Mouse (Mus musculus) ovary, postnatal 10 days (tissue): Measurements from ENCODE around the gene Prkca.

Experiments
- DNase-seq: peaks from one replicate; pipeline ENCODE4 v3.0.0; 2022; ENCODE audit warnings: low spot score

Gene Prkca

DNA sequence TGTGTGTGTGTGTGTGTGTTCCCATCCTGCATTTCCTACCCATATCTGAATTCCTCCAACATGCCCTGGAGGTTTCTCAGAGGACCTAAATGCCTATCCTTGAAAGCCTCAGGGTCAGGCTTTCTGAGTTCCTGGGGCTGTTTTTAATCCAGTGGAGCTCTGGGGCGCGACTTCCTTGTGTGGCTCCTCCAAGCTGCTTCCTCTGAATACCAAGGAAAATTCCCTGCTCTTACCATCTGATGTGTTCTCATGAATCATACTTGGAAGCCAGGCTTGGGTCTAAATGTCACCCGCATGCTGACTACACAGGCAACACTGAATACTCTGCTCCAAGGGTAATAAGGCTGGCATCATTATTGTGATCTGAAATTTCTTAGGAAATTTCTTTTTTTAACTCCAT lies 279.3 kb downstream of the Prkca start:
- no peak for DNase-seq

DNA sequence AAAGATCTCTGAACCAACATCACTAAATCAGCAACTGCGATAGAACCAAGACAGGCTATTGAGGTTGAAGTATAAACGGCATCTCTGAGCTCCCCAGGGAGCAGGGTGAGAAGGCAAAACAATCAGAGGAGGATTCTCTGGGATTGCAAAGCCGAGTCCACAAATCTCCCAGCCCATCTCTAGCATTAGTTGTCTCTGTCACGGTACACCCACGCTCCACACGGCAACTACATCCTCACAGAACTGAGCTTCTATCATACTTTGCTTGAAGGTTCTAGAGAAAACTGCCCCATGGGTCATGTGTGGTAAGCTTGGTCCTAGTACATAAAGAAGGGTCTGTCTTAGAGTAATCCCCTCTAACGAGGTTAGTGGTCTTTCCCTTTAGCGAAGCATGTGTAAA lies 280.6 kb downstream of the Prkca start:
- DNase-seq, result no peak

DNA sequence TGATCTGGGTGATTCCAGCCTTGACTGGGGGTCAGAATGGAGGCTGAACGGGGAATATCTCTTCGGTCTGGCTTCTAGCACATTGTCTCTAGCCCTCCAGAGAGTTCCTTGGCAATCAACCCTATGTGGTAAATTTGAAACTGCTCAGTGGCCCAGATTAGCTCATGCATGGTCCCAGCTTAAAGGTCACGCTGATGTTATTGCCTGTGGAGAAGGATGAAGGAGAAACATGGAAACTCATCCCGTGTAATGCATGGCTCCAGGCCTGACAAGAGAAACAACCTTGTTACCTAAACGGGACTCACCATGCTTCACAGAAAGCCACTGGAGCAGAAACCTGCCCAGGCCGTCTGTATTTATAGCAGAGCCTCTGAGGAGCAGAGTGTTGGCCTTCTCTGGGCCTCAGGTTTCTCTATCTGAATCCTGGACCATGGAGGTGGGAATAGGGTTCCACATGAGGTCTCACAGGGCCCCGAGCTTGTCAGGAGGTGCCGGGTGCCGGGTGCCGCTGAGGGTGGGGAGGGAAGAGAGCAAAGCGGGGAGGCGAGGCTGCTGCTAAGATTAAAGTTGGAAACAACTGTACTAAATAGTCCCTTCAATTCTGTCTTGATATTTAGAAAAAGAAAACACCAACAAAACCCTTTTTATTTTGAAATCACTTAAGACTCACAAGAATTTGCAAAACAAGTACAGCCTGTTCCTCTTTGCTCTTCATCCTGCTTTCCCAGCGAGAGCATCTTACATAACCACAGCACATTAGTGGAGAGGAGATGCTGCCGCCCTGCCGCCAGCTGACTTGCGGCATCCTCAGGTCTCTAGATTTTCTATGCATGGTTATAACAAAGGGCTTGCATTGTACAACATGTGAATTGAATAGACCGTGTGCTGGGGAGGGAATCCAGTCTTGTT lies 281.9 kb downstream of the Prkca start:
- no peak for DNase-seq

DNA sequence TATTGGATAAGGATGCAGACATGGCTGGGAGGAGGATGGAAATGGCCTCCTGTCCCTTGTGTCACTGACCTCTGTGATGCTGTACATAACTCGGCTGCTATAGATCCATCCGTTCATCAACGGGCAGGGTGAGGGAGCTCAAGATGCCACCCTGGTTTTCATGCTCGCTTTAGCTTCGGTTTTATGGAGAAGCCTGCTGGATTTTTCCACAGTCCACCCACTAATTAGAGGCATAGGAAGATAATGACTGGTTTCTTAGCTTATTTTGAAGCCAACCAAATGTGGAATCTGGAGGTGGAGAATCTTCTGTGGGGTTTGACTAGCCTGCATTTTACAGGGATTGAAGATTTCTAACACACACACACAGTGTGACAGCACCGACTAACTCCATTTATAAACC lies 286.6 kb downstream of the Prkca start:
- DNase-seq, result no peak

DNA sequence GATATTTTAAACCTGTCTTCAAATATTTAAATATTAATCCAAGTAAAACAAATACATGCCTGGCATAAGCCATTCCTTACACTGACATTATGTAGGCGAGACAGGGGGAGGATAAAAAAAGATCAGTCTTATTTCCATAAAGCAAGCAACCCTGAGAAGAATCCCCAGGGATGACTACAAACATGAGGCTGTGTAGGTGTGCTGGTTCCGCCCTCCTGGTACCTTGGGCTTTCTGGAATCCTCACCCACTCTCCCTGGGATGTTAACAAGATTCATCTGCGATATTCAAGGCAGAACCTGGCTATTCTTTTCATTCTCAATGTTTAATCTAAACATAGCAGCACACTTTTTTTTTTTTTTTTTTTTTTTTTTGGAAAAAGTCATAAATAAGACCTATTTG lies 289.1 kb downstream of the Prkca start:
- DNase-seq, result no peak

DNA sequence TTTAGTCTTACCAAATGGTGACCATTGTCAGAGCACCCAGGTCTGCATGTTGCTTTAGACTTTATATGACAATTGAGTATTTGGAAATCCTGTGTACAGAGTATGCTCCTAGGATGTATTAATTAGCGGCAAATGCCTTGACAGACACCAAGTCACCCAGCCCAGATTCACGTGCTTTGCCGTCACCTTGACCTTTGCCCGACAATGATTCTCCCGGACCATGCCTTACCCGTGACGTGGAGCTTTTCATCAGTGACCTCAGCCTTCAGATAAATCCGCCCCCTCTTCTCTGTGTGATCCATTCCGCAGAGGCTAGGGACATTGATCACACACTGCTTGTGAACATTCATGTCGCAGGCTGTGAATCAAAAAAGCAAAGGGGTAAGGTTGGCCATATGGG lies 290.0 kb downstream of the Prkca start:
- DNase-seq, result no peak

DNA sequence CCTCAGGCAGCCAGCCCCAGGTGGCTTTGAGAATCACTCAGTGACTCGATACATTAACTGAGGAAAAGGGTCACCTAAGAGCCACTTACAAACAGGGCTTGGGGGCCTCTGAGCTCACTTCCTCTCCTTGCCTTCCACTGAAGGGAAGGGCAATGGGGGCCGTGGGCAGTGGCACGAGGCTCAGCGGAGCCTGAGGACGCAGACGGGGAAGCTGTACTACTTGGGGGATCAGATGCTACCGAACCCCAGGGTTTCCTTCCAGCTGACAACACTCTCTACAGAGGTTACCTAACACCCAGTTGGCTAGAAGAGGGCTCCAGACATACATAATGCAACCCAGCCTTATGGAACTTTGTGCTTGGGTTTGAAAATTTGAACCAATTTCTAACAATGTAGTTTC lies 302.1 kb downstream of the Prkca start:
- DNase-seq, result no peak

DNA sequence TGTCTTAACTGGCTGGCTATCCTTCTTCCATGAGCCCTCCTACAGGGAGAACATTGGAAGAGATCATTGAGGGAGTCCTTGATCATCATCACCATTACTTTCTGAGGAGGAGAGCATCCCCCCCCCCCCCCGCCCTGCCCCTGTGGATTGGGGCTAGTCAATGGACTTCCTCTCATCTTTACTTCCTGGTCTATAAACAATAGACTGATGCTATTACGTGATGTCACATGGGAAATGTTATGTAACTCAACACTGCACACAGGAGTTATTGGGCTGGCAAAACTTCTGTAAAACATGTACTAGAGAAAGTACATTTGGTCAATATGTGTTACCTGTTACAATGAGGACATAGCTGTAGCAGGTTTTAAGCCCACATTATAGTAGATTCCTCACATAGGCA lies 302.9 kb downstream of the Prkca start:
- DNase-seq, result no peak

DNA sequence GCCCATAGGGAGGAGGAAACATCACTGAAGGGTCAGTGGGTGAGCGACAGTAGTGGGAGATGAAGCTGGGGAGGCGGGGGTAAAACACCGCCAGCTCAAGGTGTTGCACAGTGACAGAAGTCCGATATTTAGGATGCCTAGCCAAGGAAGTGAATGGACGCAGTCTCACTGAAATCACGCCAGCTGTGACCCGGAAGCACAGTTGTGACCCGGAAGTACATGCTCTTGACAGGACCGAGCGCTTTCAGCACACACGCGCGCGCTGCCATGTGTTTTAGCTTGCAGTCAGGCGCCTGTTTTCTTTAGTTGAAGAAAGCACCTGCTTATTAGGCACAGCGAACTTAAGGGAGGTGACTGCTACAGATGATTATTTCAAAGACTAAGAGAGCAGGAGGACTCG lies 304.0 kb downstream of the Prkca start:
- no peak for DNase-seq

DNA sequence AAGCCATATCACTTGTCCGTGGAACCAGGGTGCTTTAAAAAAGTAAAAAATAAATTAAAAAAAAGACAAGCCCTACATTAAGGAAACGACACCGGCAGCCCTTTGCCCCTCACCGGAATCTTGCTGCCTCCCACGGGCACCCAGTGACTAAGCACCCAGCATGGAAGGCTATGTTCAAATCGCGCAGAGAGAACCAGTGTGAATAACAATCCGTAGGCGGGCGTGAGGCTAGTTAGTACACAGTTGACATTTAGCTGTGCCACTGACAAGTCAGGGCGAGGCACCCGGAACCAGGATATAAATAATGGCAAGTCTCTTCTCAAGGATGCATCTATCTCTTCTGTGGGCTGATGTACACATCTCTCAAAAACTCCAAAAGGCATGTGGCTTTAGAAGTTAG lies 304.7 kb downstream of the Prkca start:
- no peak for DNase-seq

DNA sequence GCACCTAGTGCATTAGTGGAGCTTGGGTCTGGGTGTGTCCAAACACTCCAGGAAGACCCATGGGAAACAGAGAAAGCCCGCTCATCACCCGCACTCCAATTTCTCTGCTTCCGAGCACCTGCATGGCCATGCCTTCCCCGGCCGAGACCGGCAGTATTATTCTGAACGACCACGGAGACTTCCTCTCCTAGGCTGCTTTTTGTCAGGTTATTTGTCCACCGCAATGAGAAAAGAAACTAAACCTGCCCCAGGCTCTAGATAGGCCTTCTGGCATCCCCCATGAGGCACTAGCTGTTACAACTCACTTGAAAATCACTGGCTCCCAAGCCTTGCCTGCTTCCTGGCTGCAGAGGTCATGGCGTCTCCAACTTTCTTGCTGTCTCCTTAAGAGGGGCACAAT lies 307.4 kb downstream of the Prkca start:
- DNase-seq, result no peak

DNA sequence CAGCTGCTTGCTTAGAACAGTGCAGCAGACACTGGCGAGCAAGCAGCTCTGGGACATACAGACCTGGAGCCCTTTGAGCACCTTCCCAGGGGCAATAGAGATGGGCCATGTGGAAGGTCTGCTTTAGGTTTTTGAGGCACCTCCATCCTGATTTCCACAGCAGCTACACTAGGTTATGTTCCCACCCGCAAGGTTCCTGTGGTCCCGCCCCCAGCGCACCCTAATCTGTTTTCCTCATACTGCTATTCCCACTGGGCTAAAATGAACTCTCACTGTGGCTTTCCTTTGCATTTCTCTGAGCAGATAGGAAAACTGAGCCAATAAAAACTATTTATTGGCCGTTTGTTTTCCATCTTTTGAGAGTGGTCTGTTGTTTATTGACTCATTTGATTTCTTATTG lies 308.0 kb downstream of the Prkca start:
- DNase-seq, result no peak

DNA sequence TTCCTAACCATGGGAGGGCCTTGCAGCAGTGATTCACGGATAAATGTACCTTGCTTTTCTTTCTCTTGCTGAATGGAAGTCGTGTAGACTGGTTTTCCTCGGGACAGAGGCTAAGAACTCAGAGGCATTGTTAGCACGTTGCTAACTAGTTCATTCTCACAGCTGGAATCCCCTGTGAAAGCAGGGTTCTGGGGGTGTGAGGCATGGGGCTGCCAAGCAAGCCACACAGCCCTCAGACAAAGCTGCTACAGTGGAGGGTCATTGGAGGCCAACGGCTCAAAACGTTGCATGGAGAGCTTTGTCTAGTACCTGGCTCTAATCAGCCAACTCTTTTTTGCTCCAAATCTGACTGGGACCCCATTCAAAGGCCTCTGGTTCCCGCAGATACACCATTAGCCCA lies 309.4 kb downstream of the Prkca start:
- DNase-seq, result no peak

DNA sequence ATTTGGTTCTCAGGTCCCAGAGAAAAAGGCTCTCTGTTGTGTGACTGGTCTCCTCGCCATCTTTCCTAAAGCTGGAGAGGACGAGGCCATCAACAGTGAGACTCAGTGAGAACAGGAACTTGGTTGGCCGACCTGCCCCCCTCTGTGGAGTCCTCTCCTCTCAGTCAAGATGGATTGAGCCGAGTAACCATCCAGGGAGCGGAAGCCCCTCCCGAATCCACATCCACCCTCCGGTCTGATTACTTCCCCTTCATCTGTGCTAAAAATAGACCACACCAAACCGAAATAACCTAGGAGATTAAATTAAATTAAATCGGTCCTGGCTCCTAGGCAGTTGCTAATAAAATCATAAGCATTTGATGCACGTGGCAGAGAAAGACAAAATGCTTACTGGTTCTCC lies 311.2 kb downstream of the Prkca start:
- no peak for DNase-seq

DNA sequence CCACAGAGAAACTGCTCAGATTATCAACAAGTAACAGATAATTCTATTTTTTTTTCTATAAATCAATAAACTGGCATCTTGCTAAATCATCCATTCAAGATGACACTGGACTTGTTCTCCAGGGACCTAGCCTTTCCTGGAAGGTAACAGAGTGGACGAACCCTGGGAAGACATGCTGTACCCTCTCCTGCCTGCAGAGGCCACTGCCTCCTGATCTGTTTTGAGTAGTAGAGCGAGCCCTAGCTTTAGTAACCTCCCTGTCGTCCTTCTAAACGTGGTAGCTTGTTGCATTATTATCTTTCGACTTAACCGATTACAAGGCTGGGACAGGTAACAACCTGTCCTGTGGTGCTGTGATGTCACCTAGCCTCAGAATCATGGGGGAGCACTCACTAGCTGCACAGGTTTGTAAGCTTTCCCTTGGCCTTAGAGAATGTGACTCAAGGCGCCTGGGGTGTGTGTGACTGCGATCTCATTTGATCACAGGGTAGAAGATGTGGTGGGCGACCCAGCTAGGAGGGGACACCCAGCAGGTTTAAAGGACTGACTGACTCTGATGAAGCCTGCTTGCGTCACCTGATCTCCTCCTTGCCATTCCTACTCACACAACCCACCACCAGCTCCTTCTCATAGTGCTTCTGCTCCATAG lies 312.6 kb downstream of the Prkca start:
- no peak for DNase-seq

DNA sequence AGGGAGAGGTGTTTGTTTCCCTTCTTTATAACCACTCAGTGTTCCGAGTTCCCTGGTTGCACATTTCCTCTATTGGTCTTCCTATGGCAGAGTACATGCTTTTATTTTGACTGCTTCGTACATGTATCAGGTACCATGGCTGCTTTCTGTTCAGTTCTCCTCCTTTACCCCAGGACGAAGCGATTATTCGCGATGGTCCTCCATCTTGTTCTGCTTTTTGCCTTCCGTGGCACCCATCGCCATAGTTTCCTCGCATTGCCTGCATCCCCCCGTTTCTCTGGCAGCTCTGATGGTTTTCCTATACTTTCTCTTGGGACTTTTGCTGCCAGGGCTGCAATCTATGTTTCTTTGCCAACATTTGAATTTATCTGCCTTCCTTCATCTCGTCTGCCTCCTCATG lies 314.4 kb downstream of the Prkca start:
- no peak for DNase-seq

DNA sequence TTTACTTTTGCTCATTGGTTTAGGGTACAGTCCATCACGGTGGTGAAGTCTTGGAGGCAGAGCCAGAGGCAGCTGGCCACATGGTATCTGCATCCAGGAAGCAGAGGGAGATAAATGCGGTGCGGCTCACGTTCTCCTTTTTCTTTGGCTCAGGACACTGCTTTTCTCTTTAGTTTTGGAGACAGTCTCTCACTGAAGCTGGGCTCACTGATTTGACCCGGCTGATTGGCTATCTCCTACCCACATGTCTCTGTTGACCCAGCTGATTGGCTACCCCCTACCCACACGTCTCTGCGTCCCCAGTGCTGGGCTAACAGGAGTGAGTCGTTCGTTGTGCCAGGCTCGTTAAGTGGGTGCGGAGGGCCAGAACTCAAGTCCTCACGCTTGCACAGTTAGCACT lies 315.3 kb downstream of the Prkca start:
- no peak for DNase-seq

DNA sequence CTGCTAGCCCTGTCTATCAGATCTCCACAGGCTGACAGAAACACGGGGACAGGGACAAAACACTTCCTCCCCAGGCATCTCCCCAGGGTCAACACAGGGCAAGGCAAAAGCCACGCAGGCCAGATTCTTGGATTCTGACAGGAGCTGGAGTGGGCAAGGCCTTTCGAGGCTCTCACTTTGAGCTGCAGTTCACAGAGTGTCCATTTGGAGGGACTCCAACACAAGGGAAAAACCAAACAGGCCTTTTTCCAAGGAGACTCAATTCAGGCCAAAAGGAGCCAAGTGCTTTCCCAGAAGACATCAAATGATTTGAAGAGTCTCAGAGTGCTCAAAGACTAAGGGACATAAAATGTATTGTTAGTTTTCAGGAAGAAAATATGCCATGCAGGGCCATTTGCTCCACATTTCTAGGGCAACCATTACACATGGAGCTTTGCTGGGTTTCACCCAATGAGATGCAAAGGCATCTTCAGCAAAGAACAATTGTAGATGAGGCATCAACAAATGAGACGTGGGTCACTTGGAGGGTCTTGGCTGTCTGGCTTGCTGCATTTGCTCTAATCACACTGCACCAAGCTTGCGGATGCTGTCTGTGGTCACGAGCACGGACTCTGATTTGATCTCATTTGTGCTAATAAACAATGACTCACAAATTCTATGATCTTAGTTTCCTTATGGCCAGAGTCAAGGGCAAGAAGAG lies 317.9 kb downstream of the Prkca start:
- DNase-seq, result peak; percentile 7

DNA sequence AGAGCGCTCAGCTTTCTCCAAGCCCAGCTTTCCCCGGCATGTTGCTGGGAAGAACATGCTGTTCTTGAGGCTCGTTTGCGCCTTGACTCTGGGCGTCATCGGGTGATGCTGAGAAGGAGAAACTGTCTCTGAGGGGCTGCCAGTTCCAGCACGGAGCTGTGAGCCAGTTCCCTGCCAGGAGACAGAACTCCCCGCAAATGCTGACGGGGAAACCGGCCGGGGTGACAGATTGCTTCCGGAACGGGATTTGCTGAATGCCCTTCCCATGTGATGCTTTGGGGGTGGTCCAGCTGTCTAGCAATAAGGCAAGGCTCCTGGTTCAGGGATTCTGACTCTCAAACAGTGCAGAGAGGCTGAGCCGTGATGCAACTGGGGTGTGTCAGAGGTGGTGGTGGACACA lies 320.5 kb downstream of the Prkca start:
- DNase-seq, result no peak

DNA sequence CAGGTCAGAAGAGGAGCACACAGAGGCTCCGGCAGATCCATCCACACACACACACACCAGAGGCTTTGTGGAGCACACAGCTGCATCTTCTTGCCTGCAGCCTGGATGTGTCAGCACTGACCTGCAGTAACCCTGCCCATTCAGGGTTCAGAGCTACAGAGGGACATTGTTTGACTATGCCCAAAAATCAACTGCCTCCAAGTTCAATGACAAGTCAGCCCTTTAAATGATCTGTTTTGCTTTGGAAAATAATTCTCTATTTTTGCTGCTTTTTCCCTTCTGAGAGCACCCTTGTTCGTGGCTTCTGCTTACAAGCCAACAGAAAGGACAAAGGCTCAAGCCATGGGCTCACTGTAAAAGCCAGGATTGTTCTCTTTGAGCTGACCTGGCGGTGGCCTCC lies 322.8 kb downstream of the Prkca start:
- DNase-seq, result no peak

DNA sequence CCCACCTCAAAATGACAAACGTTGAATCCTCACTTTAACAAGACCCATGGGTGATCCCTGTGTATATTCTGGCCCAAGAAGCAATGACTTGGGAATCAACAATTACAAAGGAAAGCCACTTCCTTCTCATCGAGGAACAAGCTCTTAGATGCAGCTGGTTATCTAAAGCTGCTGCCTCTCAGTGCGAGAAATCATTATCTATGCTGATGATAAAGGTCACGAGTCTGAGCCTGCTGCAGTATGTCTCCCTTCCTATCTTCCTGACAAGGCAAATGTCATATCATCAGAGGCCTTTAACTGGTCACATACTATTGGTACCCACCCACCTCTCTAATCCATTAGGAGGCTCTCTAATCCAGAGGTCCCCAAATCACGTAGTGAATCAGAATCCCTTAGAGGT lies 328.4 kb downstream of the Prkca start:
- no peak for DNase-seq

DNA sequence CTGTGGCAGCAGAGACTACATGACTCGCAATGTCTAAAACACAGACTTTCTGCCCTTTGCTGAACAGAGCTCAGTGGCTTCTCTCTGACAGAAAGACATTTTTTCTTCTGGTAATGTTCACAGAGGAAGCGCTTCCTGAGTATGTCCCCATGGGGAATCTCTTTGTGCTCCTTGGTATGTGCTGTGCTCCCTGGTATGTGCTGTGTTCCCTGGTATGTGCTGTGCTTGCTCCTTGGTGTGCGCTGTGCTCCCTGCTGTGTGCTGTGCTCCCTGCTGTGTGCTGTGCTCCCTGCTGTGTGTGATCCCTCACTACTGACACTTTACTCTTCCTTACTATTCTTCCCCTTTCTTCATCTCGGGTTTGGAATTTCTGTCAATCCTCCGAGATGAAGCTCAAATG lies 330.3 kb downstream of the Prkca start:
- DNase-seq, result no peak

DNA sequence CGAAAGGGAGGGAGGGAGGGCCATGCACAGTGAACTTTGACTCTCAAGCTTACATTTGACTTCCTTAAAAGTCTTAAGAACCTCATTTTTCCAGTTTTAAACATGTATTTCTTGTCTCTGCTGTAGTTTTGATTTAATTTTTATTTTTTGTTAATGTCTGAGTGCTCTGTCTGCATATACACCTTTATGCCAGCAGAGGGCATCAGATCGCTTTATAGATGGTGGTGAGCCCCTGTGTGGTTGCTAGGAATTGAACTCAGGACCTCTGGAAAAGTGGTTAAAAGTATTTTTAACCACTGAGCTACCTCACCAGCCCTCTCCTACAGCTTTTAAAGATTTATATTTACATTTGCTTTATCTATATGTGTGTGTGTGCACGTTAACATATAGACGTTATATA lies 333.3 kb downstream of the Prkca start:
- no peak for DNase-seq
